Mouse (Mus musculus): Measurements from ENCODE around the gene Lipc. TPM values are rescaled to one million over a fixed set of nuclear protein-coding genes. Genes with fewer than 3 reads are reported as not detected.
"Not testable (repeated sequence)": the region's sequence is repeated elsewhere in the genome, so short reads cannot be mapped to it uniquely, and the experiment has no call there.

Lipc gene
- polyA plus RNA-seq, 1 experiment from 2014 or later = 0.90 TPM

GRCm38 (mm10) chr9:70854950-70855349 is 97.1 kb downstream of the Lipc start:
- H3K9ac ChIP-seq (replicated peaks; ENCODE audit: low read depth, low read length) = no peak overlapping the region
- no peak for ATAC-seq (ENCODE audit: insufficient number of reproducible peaks, insufficient read depth, low FRiP score, low read depth)
- no peaks in the 10 kb centered on the region for H3K36me3 ChIP-seq (ENCODE audit: control insufficient read depth, insufficient read depth, low read length)
- WGBS = 60% methylated on average over 6 of the region's 6 CpGs
- no peaks in the 10 kb centered on the region for H3K9me3 ChIP-seq (ENCODE audit: control insufficient read depth, low read depth, low read length)
- H3K4me3 ChIP-seq (ENCODE audit: low read depth, low read length) = no peak overlapping the region
- H3K4me1 ChIP-seq (ENCODE audit: control insufficient read depth, insufficient read depth, low read length) = no peaks in the 10 kb centered on the region
- H3K4me2 ChIP-seq (replicated peaks; ENCODE audit: low read depth, low read length) = no peak overlapping the region
- H3K27ac ChIP-seq (ENCODE audit: low read length) = no peak overlapping the region; the same call in 1 of the 2 replicates
- H3K27me3 ChIP-seq (ENCODE audit: control insufficient read depth, insufficient read depth, low read length) = no peaks in the 10 kb centered on the region

- not testable (repeated sequence) for H3K27me3 ChIP-seq (ENCODE audit: control insufficient read depth, insufficient read depth, low read length); ATAC-seq (ENCODE audit: insufficient number of reproducible peaks, insufficient read depth, low FRiP score, low read depth); H3K36me3 ChIP-seq (ENCODE audit: control insufficient read depth, insufficient read depth, low read length); H3K27ac ChIP-seq (ENCODE audit: low read length); H3K4me2 ChIP-seq (replicated peaks; ENCODE audit: low read depth, low read length); H3K4me3 ChIP-seq (ENCODE audit: low read depth, low read length); H3K9ac ChIP-seq (replicated peaks; ENCODE audit: low read depth, low read length); H3K9me3 ChIP-seq (ENCODE audit: control insufficient read depth, low read depth, low read length); H3K4me1 ChIP-seq (ENCODE audit: control insufficient read depth, insufficient read depth, low read length)
- WGBS = 90% methylated on average over 15 of the region's 15 CpGs
These were observed 98.9 kb downstream of the Lipc start for GRCm38 (mm10) chr9:70853081-70853480.

- H3K27ac ChIP-seq (ENCODE audit: low read length) = no peak overlapping the region
- no peak overlapping the region for H3K4me3 ChIP-seq (ENCODE audit: low read depth, low read length)
- H3K27me3 ChIP-seq (ENCODE audit: control insufficient read depth, insufficient read depth, low read length) = no peaks in the 10 kb centered on the region
- no peak for ATAC-seq (ENCODE audit: insufficient number of reproducible peaks, insufficient read depth, low FRiP score, low read depth)
- H3K4me2 ChIP-seq (replicated peaks; ENCODE audit: low read depth, low read length) = no peak overlapping the region
- H3K9ac ChIP-seq (replicated peaks; ENCODE audit: low read depth, low read length) = no peak overlapping the region
- H3K4me1 ChIP-seq (ENCODE audit: control insufficient read depth, insufficient read depth, low read length) = peaks cover 4% of the 10 kb centered on the region; the same call in 1 of the 2 replicates
- H3K36me3 ChIP-seq (ENCODE audit: control insufficient read depth, insufficient read depth, low read length) = no peaks in the 10 kb centered on the region
- no peaks in the 10 kb centered on the region for H3K9me3 ChIP-seq (ENCODE audit: control insufficient read depth, low read depth, low read length)
- WGBS = 66% methylated on average over 3 of the region's 3 CpGs
These were observed 100.5 kb downstream of the Lipc start for GRCm38 (mm10) chr9:70851533-70851932.

- peak overlapping the region; percentile 11; the same call in 1 of the 2 replicates for H3K4me2 ChIP-seq (replicated peaks; ENCODE audit: low read depth, low read length)
- no peak overlapping the region for H3K4me3 ChIP-seq (ENCODE audit: low read depth, low read length)
- H3K9me3 ChIP-seq (ENCODE audit: control insufficient read depth, low read depth, low read length) = no peaks in the 10 kb centered on the region
- peak overlapping the region; percentile 44; the same call in 1 of the 2 replicates for H3K27ac ChIP-seq (ENCODE audit: low read length)
- no peaks in the 10 kb centered on the region for H3K27me3 ChIP-seq (ENCODE audit: control insufficient read depth, insufficient read depth, low read length)
- ATAC-seq (ENCODE audit: insufficient number of reproducible peaks, insufficient read depth, low FRiP score, low read depth) = no peak
- peaks cover 4% of the 10 kb centered on the region; the same call in 1 of the 2 replicates for H3K4me1 ChIP-seq (ENCODE audit: control insufficient read depth, insufficient read depth, low read length)
- H3K36me3 ChIP-seq (ENCODE audit: control insufficient read depth, insufficient read depth, low read length) = no peaks in the 10 kb centered on the region
- WGBS = 50% methylated on average over 10 of the region's 10 CpGs
- H3K9ac ChIP-seq (replicated peaks; ENCODE audit: low read depth, low read length) = no peak overlapping the region
These were observed 103.8 kb downstream of the Lipc start for GRCm38 (mm10) chr9:70848135-70848770.

GRCm38 (mm10) chr9:70847627-70848051 is 104.4 kb downstream of the Lipc start:
- Histone ChIP-seq H3K9ac (replicated peaks; ENCODE audit: low read depth, low read length) (no peak overlapping the region), H3K4me2 (replicated peaks; ENCODE audit: low read depth, low read length) (peak overlapping the region; percentile 11; the same call in 1 of the 2 replicates), H3K4me1 (ENCODE audit: control insufficient read depth, insufficient read depth, low read length) (peaks cover 4% of the 10 kb centered on the region; the same call in 1 of the 2 replicates), H3K4me3 (ENCODE audit: low read depth, low read length) (no peak overlapping the region), H3K9me3 (ENCODE audit: control insufficient read depth, low read depth, low read length) (no peaks in the 10 kb centered on the region), H3K27ac (ENCODE audit: low read length) (peak overlapping the region; percentile 44; the same call in 1 of the 2 replicates), H3K27me3 (ENCODE audit: control insufficient read depth, insufficient read depth, low read length) (no peaks in the 10 kb centered on the region), H3K36me3 (ENCODE audit: control insufficient read depth, insufficient read depth, low read length) (no peaks in the 10 kb centered on the region)
- WGBS = 20% methylated on average over 8 of the region's 8 CpGs
- peak; percentile 42; the same call in 1 of the 2 replicates for ATAC-seq (ENCODE audit: insufficient number of reproducible peaks, insufficient read depth, low FRiP score, low read depth)

GRCm38 (mm10) chr9:70843270-70843669 is 108.8 kb downstream of the Lipc start:
- Histone ChIP-seq H3K9ac (replicated peaks; ENCODE audit: low read depth, low read length) (no peak overlapping the region), H3K27me3 (ENCODE audit: control insufficient read depth, insufficient read depth, low read length) (no peaks in the 10 kb centered on the region), H3K27ac (ENCODE audit: low read length) (no peak overlapping the region; the same call in 1 of the 2 replicates), H3K9me3 (ENCODE audit: control insufficient read depth, low read depth, low read length) (no peaks in the 10 kb centered on the region), H3K4me2 (replicated peaks; ENCODE audit: low read depth, low read length) (no peak overlapping the region), H3K36me3 (ENCODE audit: control insufficient read depth, insufficient read depth, low read length) (no peaks in the 10 kb centered on the region), H3K4me1 (ENCODE audit: control insufficient read depth, insufficient read depth, low read length) (peaks cover 18% of the 10 kb centered on the region), H3K4me3 (ENCODE audit: low read depth, low read length) (no peak overlapping the region)
- no peak for ATAC-seq (ENCODE audit: insufficient number of reproducible peaks, insufficient read depth, low FRiP score, low read depth)
- WGBS = 91% methylated on average over 4 of the region's 4 CpGs

- ATAC-seq (ENCODE audit: insufficient number of reproducible peaks, insufficient read depth, low FRiP score, low read depth) = peak; percentile 31; the same call in 1 of the 2 replicates
- Histone ChIP-seq H3K27me3 (ENCODE audit: control insufficient read depth, insufficient read depth, low read length) (no peaks in the 10 kb centered on the region), H3K36me3 (ENCODE audit: control insufficient read depth, insufficient read depth, low read length) (no peaks in the 10 kb centered on the region), H3K4me3 (ENCODE audit: low read depth, low read length) (no peak overlapping the region), H3K9me3 (ENCODE audit: control insufficient read depth, low read depth, low read length) (no peaks in the 10 kb centered on the region), H3K27ac (ENCODE audit: low read length) (peak overlapping the region; percentile 76), H3K4me2 (replicated peaks; ENCODE audit: low read depth, low read length) (no peak overlapping the region), H3K4me1 (ENCODE audit: control insufficient read depth, insufficient read depth, low read length) (peaks cover 14% of the 10 kb centered on the region), H3K9ac (replicated peaks; ENCODE audit: low read depth, low read length) (no peak overlapping the region)
- 44% methylated on average over 4 of the region's 6 CpGs for WGBS
These were observed 109.6 kb downstream of the Lipc start for GRCm38 (mm10) chr9:70842300-70842941.

GRCm38 (mm10) chr9:70841426-70842215 is 110.4 kb downstream of the Lipc start:
- 74% methylated on average over 8 of the region's 8 CpGs for WGBS
- no peaks in the 10 kb centered on the region for H3K27me3 ChIP-seq (ENCODE audit: control insufficient read depth, insufficient read depth, low read length)
- H3K9ac ChIP-seq (replicated peaks; ENCODE audit: low read depth, low read length) = no peak overlapping the region
- no peak overlapping the region for H3K4me2 ChIP-seq (replicated peaks; ENCODE audit: low read depth, low read length)
- H3K4me3 ChIP-seq (ENCODE audit: low read depth, low read length) = no peak overlapping the region
- H3K27ac ChIP-seq (ENCODE audit: low read length) = peak overlapping the region; percentile 76; the same call in 1 of the 2 replicates
- H3K4me1 ChIP-seq (ENCODE audit: control insufficient read depth, insufficient read depth, low read length) = peaks cover 14% of the 10 kb centered on the region; the same call in 1 of the 2 replicates
- H3K36me3 ChIP-seq (ENCODE audit: control insufficient read depth, insufficient read depth, low read length) = no peaks in the 10 kb centered on the region
- no peak for ATAC-seq (ENCODE audit: insufficient number of reproducible peaks, insufficient read depth, low FRiP score, low read depth)
- no peaks in the 10 kb centered on the region for H3K9me3 ChIP-seq (ENCODE audit: control insufficient read depth, low read depth, low read length)

Measured in stomach, embryonic 14.5 days (tissue).